8 mouse cellular contexts compared by ENCODE assay signal in genomic region chr13:95617671-95618171, GRCm38 (mm10). TPM values are rescaled to one million over a fixed set of nuclear protein-coding genes. Genes with fewer than 3 reads are reported as not detected.
DNase-seq lines count a peak whose midpoint lies in the region; ATAC-seq and TF ChIP-seq lines count a peak whose summit lies in the region.

No protein-coding gene starts in this region.

- WGBS in kidney, embryonic 14.5 days, result under 1% methylated on average over 21 of the region's 21 CpGs
- WGBS in forebrain, embryonic 12.5 days, result under 1% methylated on average over 21 of the region's 21 CpGs
- under 1% methylated on average over 21 of the region's 21 CpGs for WGBS in limb, embryonic 14.5 days
- under 1% methylated on average over 21 of the region's 21 CpGs for WGBS in stomach, embryonic 14.5 days

- intact Hi-C loops in left cerebral cortex, postnatal 25 days (cut with DNase I), result no loop called here

- DNase-seq in kidney, postnatal 25 days, result no peak
- peak; percentile 33 for DNase-seq in NIH3T3 (ENCODE audit: low read depth)
- no peak for DNase-seq in limb, embryonic 14.5 days (ENCODE audit: low spot score)
- no peak for DNase-seq in adrenal gland, postnatal 4 days (ENCODE audit: low spot score in 2 of 2)
- DNase-seq in left cerebral cortex, postnatal 25 days (ENCODE audit: low spot score in 2 of 2), result no peak

- H3K4me1 ChIP-seq in kidney, embryonic 14.5 days (ENCODE audit: control insufficient read depth, insufficient read depth, low read length), result peaks cover 21% of the 10 kb centered on the region
- peaks cover 30% of the 10 kb centered on the region for H3K4me1 ChIP-seq in forebrain, embryonic 12.5 days
- H3K4me1 ChIP-seq in limb, embryonic 14.5 days (ENCODE audit: control insufficient read depth, insufficient read depth, low read length), result peaks cover 21% of the 10 kb centered on the region
- peaks cover 10% of the 10 kb centered on the region for H3K4me1 ChIP-seq in stomach, embryonic 14.5 days (ENCODE audit: control insufficient read depth, insufficient read depth, low read length)

- H3K27me3 ChIP-seq in kidney, embryonic 14.5 days (ENCODE audit: control insufficient read depth, insufficient read depth, low read length), result no peaks in the 10 kb centered on the region
- no peaks in the 10 kb centered on the region for H3K27me3 ChIP-seq in forebrain, embryonic 12.5 days
- no peaks in the 10 kb centered on the region for H3K27me3 ChIP-seq in limb, embryonic 14.5 days (ENCODE audit: control insufficient read depth, insufficient read depth, low read length)
- H3K27me3 ChIP-seq in stomach, embryonic 14.5 days (ENCODE audit: control insufficient read depth, insufficient read depth, low read length), result no peaks in the 10 kb centered on the region

- peak overlapping the region; percentile 95 for H3K9ac ChIP-seq in kidney, embryonic 14.5 days (ENCODE audit: low read depth, low read length)
- peak overlapping the region; percentile 92 for H3K9ac ChIP-seq in forebrain, embryonic 12.5 days
- H3K9ac ChIP-seq in limb, embryonic 14.5 days (ENCODE audit: low read depth, low read length, severe bottlenecking), result peak overlapping the region; percentile 87
- H3K9ac ChIP-seq in stomach, embryonic 14.5 days (replicated peaks; ENCODE audit: low read depth, low read length), result peak overlapping the region; percentile 87

- H3K27ac ChIP-seq in kidney, embryonic 14.5 days (ENCODE audit: low read depth, low read length), result peak overlapping the region; percentile 77
- H3K27ac ChIP-seq in forebrain, embryonic 12.5 days, result peak overlapping the region; percentile 79
- H3K27ac ChIP-seq in limb, embryonic 14.5 days (replicated peaks; ENCODE audit: low read depth, low read length), result peak overlapping the region; percentile 71
- H3K27ac ChIP-seq in stomach, embryonic 14.5 days (ENCODE audit: low read length), result peak overlapping the region; percentile 66

- TF ChIP-seq POLR2A in limb, embryonic 14.5 days (IDR thresholded peaks at IDR 0.05; ENCODE audit: borderline replicate concordance, extremely low read depth, insufficient read depth, insufficient read length), result no peak

- no peaks in the 10 kb centered on the region for H3K36me3 ChIP-seq in kidney, embryonic 14.5 days (ENCODE audit: control insufficient read depth, insufficient read depth, low read length)
- peaks cover 4% of the 10 kb centered on the region; the same call in 1 of the 2 replicates for H3K36me3 ChIP-seq in forebrain, embryonic 12.5 days (replicated peaks)
- no peaks in the 10 kb centered on the region for H3K36me3 ChIP-seq in limb, embryonic 14.5 days (ENCODE audit: control insufficient read depth, insufficient read depth, low read length)
- H3K36me3 ChIP-seq in stomach, embryonic 14.5 days (ENCODE audit: control insufficient read depth, insufficient read depth, low read length), result no peaks in the 10 kb centered on the region; the same call in 1 of the 2 replicates

- peak overlapping the region; percentile 90 for H3K4me3 ChIP-seq in kidney, embryonic 14.5 days (ENCODE audit: low read length)
- peak overlapping the region; percentile 80 for H3K4me3 ChIP-seq in forebrain, embryonic 12.5 days (replicated peaks)
- peak overlapping the region; percentile 82 for H3K4me3 ChIP-seq in limb, embryonic 14.5 days (replicated peaks; ENCODE audit: low read length)
- H3K4me3 ChIP-seq in stomach, embryonic 14.5 days (ENCODE audit: low read depth, low read length), result peak overlapping the region; percentile 82

- H3K9me3 ChIP-seq in kidney, embryonic 14.5 days (ENCODE audit: control insufficient read depth, low read length), result no peaks in the 10 kb centered on the region
- no peaks in the 10 kb centered on the region for H3K9me3 ChIP-seq in forebrain, embryonic 12.5 days
- no peaks in the 10 kb centered on the region for H3K9me3 ChIP-seq in limb, embryonic 14.5 days (ENCODE audit: control insufficient read depth, low read length)
- no peaks in the 10 kb centered on the region for H3K9me3 ChIP-seq in stomach, embryonic 14.5 days (ENCODE audit: control insufficient read depth, low read depth, low read length)

- peak overlapping the region; percentile 51 for H3K4me2 ChIP-seq in kidney, embryonic 14.5 days (replicated peaks; ENCODE audit: low read depth, low read length)
- H3K4me2 ChIP-seq in forebrain, embryonic 12.5 days, result peak overlapping the region; percentile 66
- H3K4me2 ChIP-seq in limb, embryonic 14.5 days (replicated peaks; ENCODE audit: low read depth, low read length, severe bottlenecking), result peak overlapping the region; percentile 74
- H3K4me2 ChIP-seq in stomach, embryonic 14.5 days (replicated peaks; ENCODE audit: low read depth, low read length), result peak overlapping the region; percentile 82

- ATAC-seq in kidney, embryonic 14.5 days (ENCODE audit: low FRiP score, low TSS enrichment), result peak; percentile 34; the same call in 1 of the 2 replicates
- ATAC-seq in forebrain, embryonic 12.5 days (ENCODE audit: low FRiP score), result peak; percentile 42
- ATAC-seq in limb, embryonic 14.5 days (ENCODE audit: low FRiP score, low read depth), result peak; percentile 36
- peak; percentile 44; the same call in 1 of the 2 replicates for ATAC-seq in stomach, embryonic 14.5 days (ENCODE audit: insufficient number of reproducible peaks, insufficient read depth, low FRiP score, low read depth)

RNA-seq across cellular contexts. Expression of gene F2r, which starts 0.6 kb away (rescaled TPM):
- 66.9 and 128 TPM in 2 replicates for polyA plus RNA-seq in kidney, embryonic 14.5 days (2014; fragmentation: Nextera tagmentation; extraction: Ambion mirVana)
- 109 TPM in 2 replicates for polyA plus RNA-seq in forebrain, embryonic 12.5 days (2016; fragmentation: Nextera tagmentation; extraction: Ambion mirVana)
- polyA plus RNA-seq in limb, embryonic 14.5 days (2012; rRNA removed), result 38.5 and 48.0 TPM in 2 replicates
- polyA plus RNA-seq in limb, embryonic 14.5 days (2014; fragmentation: Nextera tagmentation; extraction: Ambion mirVana), result 77.2 and 84.0 TPM in 2 replicates
- polyA plus RNA-seq in stomach, embryonic 14.5 days (2014; fragmentation: Nextera tagmentation; extraction: Ambion mirVana), result 74.0 and 77.2 TPM in 2 replicates
- 100 to 1,000 TPM; 103 to 110 TPM for total RNA-seq in adrenal gland, postnatal 4 days (2021)
- 1 to 10 TPM; 3.7 to 4.0 TPM for total RNA-seq in left cerebral cortex, postnatal 25 days (2021)
